Mouse (Mus musculus) brain, embryonic 14.5 days (tissue): ENCODE measurements around the gene Gstp3. TPM values are rescaled to one million over a fixed set of nuclear protein-coding genes. Genes with fewer than 3 reads are reported as not detected.
A peak's percentile ranks its signal among the peaks of the same experiment; 100 is the strongest.

Source experiments
- DNase-seq: peaks from one replicate; pipeline ENCODE4 v3.0.0-alpha.2; 2011; ENCODE audit warnings: low read depth
- CTCF ChIP-seq: fragments of 200-500 bp; IDR thresholded peaks from 2 replicates; pipeline ENCODE4 v1.5.1; 2012; ENCODE audit warnings: inconsistent platforms, mild to moderate bottlenecking, moderate library complexity, borderline replicate concordance; ENCODE audit not compliant: insufficient read depth, insufficient read length; ENCODE audit errors: extremely low read depth
- POLR2A ChIP-seq: fragments of 200-500 bp; IDR thresholded peaks from 2 replicates; pipeline ENCODE4 v1.6.1; 2012; ENCODE audit warnings: mild to moderate bottlenecking, inconsistent platforms, borderline replicate concordance; ENCODE audit not compliant: poor library complexity, insufficient read depth, insufficient read length, severe bottlenecking; ENCODE audit errors: extremely low read depth
- polyA plus RNA-seq: library from polyadenylated mRNA; depleted of rRNA; stranded (reverse); fragments of >200 nt; gene quantifications from 2 replicates; pipeline ENCODE4 v1.2.3, GENCODE M21; 2012; rRNA removed

The Gstp3 gene
- polyA plus RNA-seq, 1 experiment: not detected

DNA sequence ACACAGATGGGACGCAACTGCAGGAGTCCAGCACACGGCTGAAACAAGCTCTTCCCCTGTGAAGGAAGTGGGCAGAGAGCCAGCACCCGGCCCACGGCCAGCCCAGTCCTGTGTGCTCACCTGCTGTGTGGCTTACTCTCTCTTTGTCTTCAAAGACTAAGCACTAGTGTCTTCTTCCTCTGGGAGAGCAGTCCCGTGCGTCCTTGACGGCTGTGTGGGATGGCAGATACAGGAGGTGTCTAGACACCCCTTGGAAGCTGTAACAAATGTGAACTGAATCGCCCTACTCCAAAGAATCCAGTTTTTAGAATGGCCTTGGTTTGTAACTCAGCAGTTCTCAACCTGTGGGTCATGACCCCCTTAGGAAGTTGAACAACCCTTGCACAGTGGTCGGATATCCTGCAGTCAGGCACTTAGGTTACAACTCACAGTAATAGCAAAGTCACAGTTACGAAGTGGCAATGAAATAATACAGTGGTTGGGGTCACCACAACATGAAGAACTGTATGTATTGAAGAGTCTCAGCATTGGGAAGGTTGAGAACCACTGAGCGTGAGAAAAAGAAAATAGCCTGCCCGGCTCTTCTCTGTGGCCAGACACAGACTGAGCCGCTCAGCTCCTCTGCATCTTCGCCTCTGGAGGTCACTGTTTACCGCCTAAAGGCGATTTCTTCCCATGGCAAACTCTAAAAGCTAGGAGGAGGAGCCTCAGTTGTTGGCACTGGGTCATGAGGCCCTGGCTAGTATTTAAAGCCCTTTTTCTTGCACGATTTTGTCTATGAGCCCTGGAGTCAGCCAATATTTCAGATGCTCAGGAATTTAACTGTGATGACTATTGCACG is 40.4 kb downstream of the Gstp3 start:
- TF ChIP-seq POLR2A (no peak), CTCF (peak; percentile 77)
- DNase-seq: peak; percentile 89

- no peak for DNase-seq
- TF ChIP-seq POLR2A (no peak), CTCF (no peak)
Measured at GRCm38 (mm10) chr19:4017921-4018587, 41.3 kb downstream of the Gstp3 start.

DNA sequence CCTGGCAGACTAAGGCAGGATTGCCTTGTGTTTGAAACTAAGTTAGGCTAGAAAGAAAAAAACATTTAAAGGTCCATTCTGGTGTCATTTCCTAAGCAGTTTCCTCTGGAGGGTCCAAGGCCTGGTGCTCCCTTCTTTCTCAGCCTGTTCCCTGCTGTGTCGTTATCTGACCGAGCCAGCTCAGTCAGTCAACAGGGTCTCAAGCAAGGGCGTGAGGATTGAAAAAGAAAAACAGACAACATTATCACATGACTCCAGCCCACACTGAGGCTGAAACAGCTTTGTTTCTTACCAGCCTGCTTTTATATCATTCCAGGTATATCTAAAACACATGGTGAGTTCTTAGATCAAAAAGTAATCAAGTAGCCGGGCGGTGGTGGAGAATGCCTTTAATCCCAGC is 43.7 kb downstream of the Gstp3 start:
- TF ChIP-seq POLR2A (no peak), CTCF (no peak)
- no peak for DNase-seq

DNA sequence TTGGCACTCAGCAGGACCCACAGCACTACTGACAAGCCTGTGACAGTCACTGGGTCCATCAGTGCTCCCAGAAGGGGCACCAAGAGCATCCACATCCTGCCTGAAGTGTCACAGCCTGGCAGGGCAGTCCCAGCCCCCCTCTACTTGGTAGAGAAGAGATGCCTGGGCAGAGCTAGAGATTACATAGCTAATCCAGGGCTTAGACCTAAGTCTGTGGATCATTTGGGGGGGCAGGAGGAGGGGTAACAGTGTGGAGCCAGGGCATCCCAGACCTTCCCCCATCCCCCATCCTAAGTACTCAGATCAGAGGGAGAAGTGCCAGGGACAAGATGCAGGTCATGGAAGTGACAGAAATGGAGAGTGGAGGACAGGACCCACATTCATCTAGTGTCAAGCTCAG is 44.6 kb downstream of the Gstp3 start:
- no peak for DNase-seq
- TF ChIP-seq POLR2A (no peak), CTCF (no peak)

DNA sequence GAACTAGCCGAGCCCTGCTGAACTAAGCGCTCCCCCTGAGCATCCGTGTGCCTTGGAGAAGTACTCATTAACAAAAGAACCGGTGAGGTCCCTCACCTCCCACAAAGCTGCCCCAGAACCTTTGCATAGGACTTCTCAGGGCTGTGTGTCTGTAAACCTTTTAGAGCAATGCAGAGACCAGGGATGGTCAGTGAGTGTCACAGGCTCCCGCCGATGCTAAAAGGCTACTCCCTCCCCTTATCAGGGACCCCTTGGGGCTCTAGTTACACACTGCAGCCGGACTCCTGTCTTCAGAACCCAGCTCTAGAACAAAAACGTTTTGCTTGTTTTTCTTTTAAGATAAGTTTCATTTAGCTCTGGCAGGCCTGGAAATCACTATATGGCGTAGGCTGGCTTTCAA is 46.3 kb downstream of the Gstp3 start:
- no peak for TF ChIP-seq CTCF
- no peak for TF ChIP-seq POLR2A
- no peak for DNase-seq

GRCm38 (mm10) chr19:4012432-4013022 is 46.8 kb downstream of the Gstp3 start, which contains the start of gene Ndufv1:
TSS of gene Ndufv1 (minus strand) at chr19:4012806.
- peak; percentile 100 for DNase-seq
- peak; percentile 32; the same call in 1 of the 2 replicates for TF ChIP-seq POLR2A
- peak; percentile 83; the same call in 1 of the 2 replicates for TF ChIP-seq CTCF

GRCm38 (mm10) chr19:4011086-4011485 is 48.3 kb downstream of the Gstp3 start:
- TF ChIP-seq POLR2A (no peak), CTCF (no peak)
- DNase-seq: no peak

Other genes with a start within 250 kb of the Gstp3 start
- gene Chka, start 207.8 kb downstream of the Gstp3 start, polyA plus RNA-seq: 79.9 and 89.6 TPM in 2 replicates
- 31.4 and 45.2 TPM in 2 replicates for gene Tcirg1, start 152.4 kb downstream of the Gstp3 start, polyA plus RNA-seq
- gene Ndufs8, start 146.8 kb downstream of the Gstp3 start, polyA plus RNA-seq: 184 and 218 TPM in 2 replicates
- 1.2 and 1.8 TPM in 2 replicates for gene Aldh3b1, start 129.8 kb downstream of the Gstp3 start, polyA plus RNA-seq
- gene Unc93b1, start 124.4 kb downstream of the Gstp3 start, polyA plus RNA-seq: 12.3 and 13.4 TPM in 2 replicates
- 0.01 and 0.05 TPM in 2 replicates for gene Aldh3b3, start 100.9 kb downstream of the Gstp3 start, polyA plus RNA-seq
- gene Aldh3b2, start 87.2 kb downstream of the Gstp3 start, polyA plus RNA-seq: 1.1 and 1.3 TPM in 2 replicates
- 2.5 and 2.7 TPM in 2 replicates for gene Acy3, start 73.0 kb downstream of the Gstp3 start, polyA plus RNA-seq
- 0.16 and 0.46 TPM in 2 replicates for gene Tbx10, start 66.8 kb downstream of the Gstp3 start, polyA plus RNA-seq
- gene Nudt8, start 59.0 kb downstream of the Gstp3 start, polyA plus RNA-seq: 16.4 and 17.5 TPM in 2 replicates
- 8.3 and 9.0 TPM in 2 replicates for gene Gm49405, start 58.9 kb downstream of the Gstp3 start, polyA plus RNA-seq
- gene Doc2g, start 56.3 kb downstream of the Gstp3 start, polyA plus RNA-seq: 18.4 and 22.7 TPM in 2 replicates
- gene Ndufv1, start 46.8 kb downstream of the Gstp3 start, polyA plus RNA-seq: 174 and 194 TPM in 2 replicates
- 266 and 307 TPM in 2 replicates for gene Gstp1, start 21.6 kb downstream of the Gstp3 start, polyA plus RNA-seq
- 2.9 and 9.0 TPM in 2 replicates for gene Gstp2, start 13.5 kb downstream of the Gstp3 start, polyA plus RNA-seq
- not detected in 2 replicates for gene Cabp2, start 22.0 kb upstream of the Gstp3 start, polyA plus RNA-seq
- 56.1 and 82.2 TPM in 2 replicates for gene Cdk2ap2, start 37.6 kb upstream of the Gstp3 start, polyA plus RNA-seq
- gene Pitpnm1, start 40.4 kb upstream of the Gstp3 start, polyA plus RNA-seq: 149 and 158 TPM in 2 replicates
- gene Aip, start 66.3 kb upstream of the Gstp3 start, polyA plus RNA-seq: 80.0 and 88.6 TPM in 2 replicates
- 0.08 TPM in 2 replicates for gene Gpr152, start 80.2 kb upstream of the Gstp3 start, polyA plus RNA-seq
- gene Cabp4, start 84.5 kb upstream of the Gstp3 start, polyA plus RNA-seq: 0.05 and 0.19 TPM in 2 replicates
- 210 and 237 TPM in 2 replicates for gene Coro1b, start 89.0 kb upstream of the Gstp3 start, polyA plus RNA-seq
- 1.5 and 2.0 TPM in 2 replicates for gene Ptprcap, start 94.0 kb upstream of the Gstp3 start, polyA plus RNA-seq
- 59.5 and 87.7 TPM in 2 replicates for gene Rps6kb2, start 103.8 kb upstream of the Gstp3 start, polyA plus RNA-seq
- gene Carns1, start 115.9 kb upstream of the Gstp3 start, polyA plus RNA-seq: 4.1 and 4.3 TPM in 2 replicates
- 1.8 and 2.2 TPM in 2 replicates for gene Tbc1d10c, start 131.7 kb upstream of the Gstp3 start, polyA plus RNA-seq
- gene Ppp1ca, start 132.5 kb upstream of the Gstp3 start, polyA plus RNA-seq: 426 and 472 TPM in 2 replicates
- 32.7 and 49.1 TPM in 2 replicates for gene Rad9a, start 142.1 kb upstream of the Gstp3 start, polyA plus RNA-seq
- 2.3 and 3.7 TPM in 2 replicates for gene Clcf1, start 154.7 kb upstream of the Gstp3 start, polyA plus RNA-seq
- not detected in 2 replicates for gene AC109138.7, start 154.8 kb upstream of the Gstp3 start, polyA plus RNA-seq
- gene Pold4, start 172.3 kb upstream of the Gstp3 start, polyA plus RNA-seq: 23.6 and 36.5 TPM in 2 replicates
- 50.4 and 57.5 TPM in 2 replicates for gene Ssh3, start 209.6 kb upstream of the Gstp3 start, polyA plus RNA-seq
- gene Ankrd13d, start 223.6 kb upstream of the Gstp3 start, polyA plus RNA-seq: 53.4 and 54.2 TPM in 2 replicates
- 114 and 119 TPM in 2 replicates for gene Grk2, start 246.7 kb upstream of the Gstp3 start, polyA plus RNA-seq